ENCODE assay signal across 9 mouse cellular contexts in genomic region chr5:123992794-123993193, GRCm38 (mm10). TPM values are rescaled to one million over a fixed set of nuclear protein-coding genes. Genes with fewer than 3 reads are reported as not detected.
A peak's percentile ranks its signal among the peaks of the same experiment; 100 is the strongest.
DNase-seq lines count a peak whose midpoint lies in the region; ATAC-seq and TF ChIP-seq lines count a peak whose summit lies in the region.
"Had no signal": no experiment of that assay in that cellular context is flagged by ENCODE, and none has a peak within 500 bp of the region (broad histone marks: within the 10 kb centered on the region; RNA-seq: fewer than 3 reads in every experiment).

No protein-coding gene starts in this region.

- no peak for ATAC-seq in embryonic facial prominence, embryonic 14.5 days (ENCODE audit: low read depth)
- ATAC-seq in heart, postnatal 0 days (ENCODE audit: insufficient read depth, low read depth), result peak; percentile 82
- peak; percentile 64; the same call in 1 of the 2 replicates for ATAC-seq in lung, embryonic 14.5 days (ENCODE audit: insufficient read depth)

- peak; percentile 94 for TF ChIP-seq CTCF in heart, postnatal 0 days (IDR thresholded peaks at IDR 0.05; ENCODE audit: low read depth)
- TF ChIP-seq CTCF in lung, embryonic 14.5 days (IDR thresholded peaks at IDR 0.05; ENCODE audit: low read depth), result peak; percentile 92

- no peak overlapping the region; the same call in 1 of the 2 replicates for H3K27ac ChIP-seq in embryonic facial prominence, embryonic 14.5 days (replicated peaks; ENCODE audit: low read depth, low read length)
- peak overlapping the region; percentile 90 for H3K27ac ChIP-seq in heart, postnatal 0 days (ENCODE audit: low read depth)
- H3K27ac ChIP-seq in lung, embryonic 14.5 days (ENCODE audit: low read depth), result 0 out of 2 replicates have a peak overlapping the region, but pooled peaks have one; percentile 25
- H3K27ac ChIP-seq: embryonic facial prominence, embryonic 13.5 days had no signal

- peak; percentile 77 for DNase-seq in A20 (ENCODE audit: low read depth, low spot score)
- peak; percentile 86 for DNase-seq in adrenal gland, postnatal 25 days
- DNase-seq in embryonic facial prominence, embryonic 14.5 days (ENCODE audit: low spot score), result peak; percentile 59
- peak; percentile 78 for DNase-seq in heart, postnatal 0 days (ENCODE audit: low spot score)
- peak; percentile 94 to 95 for DNase-seq in kidney, postnatal 4 days
- DNase-seq in lung, embryonic 14.5 days, result peak; percentile 93
- peak; percentile 79 for DNase-seq in ovary, postnatal 36 days (ENCODE audit: low spot score)
- peak; percentile 80 for DNase-seq in thymus, postnatal 14 days

- H3K36me3 ChIP-seq in embryonic facial prominence, embryonic 14.5 days (ENCODE audit: control insufficient read depth, insufficient read depth, low read length), result peaks cover 7% of the 10 kb centered on the region; the same call in 1 of the 2 replicates
- peaks cover 10% of the 10 kb centered on the region; the same call in 1 of the 2 replicates for H3K36me3 ChIP-seq in heart, postnatal 0 days (replicated peaks; ENCODE audit: control insufficient read depth, insufficient read depth, low read length)
- no peaks in the 10 kb centered on the region for H3K36me3 ChIP-seq in lung, embryonic 14.5 days (ENCODE audit: insufficient read depth)

- H3K27me3 ChIP-seq in embryonic facial prominence, embryonic 14.5 days (replicated peaks; ENCODE audit: control insufficient read depth, insufficient read depth, low read length), result no peaks in the 10 kb centered on the region
- no peaks in the 10 kb centered on the region for H3K27me3 ChIP-seq in heart, postnatal 0 days (ENCODE audit: control insufficient read depth, insufficient read depth, low read length)
- H3K27me3 ChIP-seq in lung, embryonic 14.5 days (ENCODE audit: insufficient read depth, low read length), result no peaks in the 10 kb centered on the region
- H3K27me3 ChIP-seq: embryonic facial prominence, embryonic 13.5 days had no signal

- 30% methylated on average over 5 of the region's 5 CpGs for WGBS in embryonic facial prominence, embryonic 14.5 days
- WGBS in heart, postnatal 0 days, result 34% methylated on average over 5 of the region's 5 CpGs
- 34% methylated on average over 5 of the region's 5 CpGs for WGBS in lung, embryonic 14.5 days

- no peak for TF ChIP-seq EP300 in heart, postnatal 0 days (IDR thresholded peaks at IDR 0.05; ENCODE audit: low read depth)

- no peaks in the 10 kb centered on the region for H3K9me3 ChIP-seq in embryonic facial prominence, embryonic 14.5 days (ENCODE audit: control insufficient read depth, low read length)
- no peaks in the 10 kb centered on the region for H3K9me3 ChIP-seq in heart, postnatal 0 days (replicated peaks; ENCODE audit: control insufficient read depth, low read length)
- H3K9me3 ChIP-seq in lung, embryonic 14.5 days (ENCODE audit: low read depth, low read length), result no peaks in the 10 kb centered on the region
- H3K9me3 ChIP-seq: embryonic facial prominence, embryonic 13.5 days had no signal

- no peaks in the 10 kb centered on the region for H3K4me1 ChIP-seq in embryonic facial prominence, embryonic 14.5 days (ENCODE audit: control insufficient read depth, insufficient read depth, low read length)
- H3K4me1 ChIP-seq in heart, postnatal 0 days (ENCODE audit: control insufficient read depth, insufficient read depth), result peaks cover 22% of the 10 kb centered on the region
- H3K4me1 ChIP-seq in lung, embryonic 14.5 days (ENCODE audit: insufficient read depth), result no peaks in the 10 kb centered on the region

- no peak overlapping the region for H3K4me3 ChIP-seq in embryonic facial prominence, embryonic 14.5 days (ENCODE audit: low read depth, low read length)
- H3K4me3 ChIP-seq in heart, postnatal 0 days (ENCODE audit: low read depth, low read length), result no peak overlapping the region
- no peak overlapping the region for H3K4me3 ChIP-seq in lung, embryonic 14.5 days (ENCODE audit: low read depth, low read length)
- H3K4me3 ChIP-seq: embryonic facial prominence, embryonic 13.5 days had no signal

- no peak overlapping the region for H3K9ac ChIP-seq in embryonic facial prominence, embryonic 14.5 days (ENCODE audit: low read depth, low read length)
- 0 out of 2 replicates have a peak overlapping the region, but pooled peaks have one; percentile 13 for H3K9ac ChIP-seq in heart, postnatal 0 days (replicated peaks; ENCODE audit: low read depth, low read length)
- no peak overlapping the region for H3K9ac ChIP-seq in lung, embryonic 14.5 days

- no peak overlapping the region for H3K4me2 ChIP-seq in embryonic facial prominence, embryonic 14.5 days (ENCODE audit: low read depth, low read length)
- no peak overlapping the region for H3K4me2 ChIP-seq in heart, postnatal 0 days (ENCODE audit: low read depth, low read length)
- H3K4me2 ChIP-seq in lung, embryonic 14.5 days, result no peak overlapping the region
- H3K4me2 ChIP-seq: embryonic facial prominence, embryonic 13.5 days had no signal

RNA-seq across cellular contexts. Expression of gene Hip1r, which starts 19.4 kb away (rescaled TPM):
- total RNA-seq in adrenal gland, postnatal 25 days (2021), result 17.9 and 18.3 TPM in 2 replicates
- 7.5 and 8.4 TPM in 2 replicates for polyA plus RNA-seq in embryonic facial prominence, embryonic 14.5 days (2014; fragmentation: Nextera tagmentation; extraction: Ambion mirVana)
- total RNA-seq in heart, postnatal 0 days (2014; rRNA removed; ENCODE audit: low replicate concordance), result 16.3 and 29.2 TPM in 2 replicates
- polyA plus RNA-seq in heart, postnatal 0 days (2015; fragmentation: Nextera tagmentation; extraction: Ambion mirVana), result 9.3 and 11.9 TPM in 2 replicates
- 9.1 and 9.3 TPM in 2 replicates for polyA plus RNA-seq in lung, embryonic 14.5 days (2014; fragmentation: Nextera tagmentation; extraction: Ambion mirVana)

RNA-seq across cellular contexts. Expression of gene Vps37b, which starts 39.3 kb away (rescaled TPM):
- 75.2 and 101 TPM in 2 replicates for total RNA-seq in adrenal gland, postnatal 25 days (2021)
- polyA plus RNA-seq in embryonic facial prominence, embryonic 14.5 days (2014; fragmentation: Nextera tagmentation; extraction: Ambion mirVana), result 30.4 and 31.7 TPM in 2 replicates
- total RNA-seq in heart, postnatal 0 days (2014; rRNA removed; ENCODE audit: low replicate concordance), result 51.4 and 59.6 TPM in 2 replicates
- polyA plus RNA-seq in heart, postnatal 0 days (2015; fragmentation: Nextera tagmentation; extraction: Ambion mirVana), result 44.5 and 55.7 TPM in 2 replicates
- 34.8 and 39.3 TPM in 2 replicates for polyA plus RNA-seq in lung, embryonic 14.5 days (2014; fragmentation: Nextera tagmentation; extraction: Ambion mirVana)
